Mouse (Mus musculus) stomach, embryonic 14.5 days (tissue): ENCODE measurements around the gene Pigl. TPM values are rescaled to one million over a fixed set of nuclear protein-coding genes. Genes with fewer than 3 reads are reported as not detected.
A peak's percentile ranks its signal among the peaks of the same experiment; 100 is the strongest.

Source experiments
- ATAC-seq: fragments of 200-750 bp; cut with Nextera tagmentation; 2 replicates; pipeline ENCODE4 v1.8.0; 2017; ENCODE audit warnings: low read depth, moderate TSS enrichment; ENCODE audit not compliant: insufficient number of reproducible peaks, insufficient read depth, low FRiP score
- H3K27ac ChIP-seq: fragments of 300-500 bp; sonication (generic); 2 replicates; pipeline ENCODE4 v1.5.1; 2014; ENCODE audit warnings: mild to moderate bottlenecking, low read length, moderate library complexity, mixed read lengths
- H3K27me3 ChIP-seq: fragments of 300-500 bp; sonication (generic); 2 replicates; pipeline ENCODE4 v1.6.1; 2014; ENCODE audit warnings: low read length, control low read depth, mixed read lengths; ENCODE audit not compliant: control insufficient read depth, insufficient read depth
- H3K36me3 ChIP-seq: fragments of 300-500 bp; sonication (generic); 2 replicates; pipeline ENCODE4 v1.6.1; 2014; ENCODE audit warnings: mild to moderate bottlenecking, control low read depth, low read length, moderate library complexity, mixed read lengths; ENCODE audit not compliant: control insufficient read depth, insufficient read depth
- H3K4me1 ChIP-seq: fragments of 300-500 bp; sonication (generic); 2 replicates; pipeline ENCODE4 v1.6.1; 2014; ENCODE audit warnings: low read length, control low read depth, mixed read lengths; ENCODE audit not compliant: control insufficient read depth, insufficient read depth
- H3K4me2 ChIP-seq: fragments of 300-500 bp; sonication (generic); replicated peaks from 2 replicates; pipeline ENCODE4 v1.6.1; 2014; ENCODE audit warnings: low read depth, low read length, control low read depth
- H3K4me3 ChIP-seq: fragments of 300-500 bp; sonication (generic); 2 replicates; pipeline ENCODE4 v1.5.1; 2014; ENCODE audit warnings: low read depth, low read length, control low read depth
- H3K9ac ChIP-seq: fragments of 300-500 bp; sonication (generic); replicated peaks from 2 replicates; pipeline ENCODE4 v1.6.1; 2014; ENCODE audit warnings: low read depth, mild to moderate bottlenecking, control low read depth, low read length, moderate library complexity, mixed read lengths
- H3K9me3 ChIP-seq: fragments of 300-500 bp; sonication (generic); 2 replicates; pipeline ENCODE4 v1.6.1; 2016; ENCODE audit warnings: low read depth, low read length, control low read depth; ENCODE audit not compliant: control insufficient read depth
- WGBS: fragments of 180-500 bp; shearing (Covaris S2); extraction: QIAGEN DNeasy Blood & Tissue Kit; methylation state at CpG from one replicate; pipeline ENCODE4 v1.1.7; 2014; 5-methylcytosine and 5-hydroxymethylcytosine counted together
- polyA plus RNA-seq: library from polyadenylated mRNA; unstranded; fragments of >200 nt; fragmentation: Nextera tagmentation; extraction: Ambion mirVana; gene quantifications from 2 replicates; pipeline ENCODE4 v1.2.1, GENCODE M21; 2014

The Pigl gene
- polyA plus RNA-seq, 1 experiment from 2014 or later: 11.1 TPM

DNA sequence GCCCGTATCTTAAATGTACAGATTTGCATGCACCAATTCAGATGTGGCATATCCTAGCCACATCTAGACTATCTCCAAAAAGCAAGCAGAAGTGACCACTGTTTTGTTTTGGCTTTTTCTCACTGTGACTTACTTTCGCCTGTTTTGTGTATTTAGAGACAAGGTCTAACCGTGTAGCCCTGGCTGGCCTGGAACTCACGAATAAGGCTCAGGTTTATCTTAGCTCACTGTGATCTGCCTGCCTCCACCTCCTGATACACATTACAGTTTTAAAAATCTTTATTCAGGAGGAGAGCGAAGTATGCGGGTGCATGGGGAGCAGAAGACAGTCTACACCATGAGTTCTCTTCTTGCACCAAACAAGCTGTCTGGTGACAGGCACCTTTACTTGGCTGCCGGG is 81.9 kb downstream of the Pigl start:
- Histone ChIP-seq H3K4me2 (no peak overlapping the region), H3K9ac (no peak overlapping the region), H3K27ac (no peak overlapping the region), H3K4me3 (no peak overlapping the region), H3K4me1 (no peaks in the 10 kb centered on the region), H3K27me3 (no peaks in the 10 kb centered on the region), H3K9me3 (no peaks in the 10 kb centered on the region), H3K36me3 (no peaks in the 10 kb centered on the region)
- 84% methylated on average over 7 of the region's 7 CpGs for WGBS
- no peak for ATAC-seq

GRCm38 (mm10) chr11:62540969-62541368 is 82.7 kb downstream of the Pigl start:
- Histone ChIP-seq H3K9me3 (no peaks in the 10 kb centered on the region), H3K4me2 (no peak overlapping the region), H3K27ac (no peak overlapping the region), H3K27me3 (no peaks in the 10 kb centered on the region), H3K4me1 (no peaks in the 10 kb centered on the region), H3K9ac (no peak overlapping the region), H3K36me3 (no peaks in the 10 kb centered on the region), H3K4me3 (no peak overlapping the region)
- no peak for ATAC-seq
- 60% methylated on average over 2 of the region's 2 CpGs for WGBS

- H3K4me1 ChIP-seq: no peaks in the 10 kb centered on the region
- 76% methylated on average over 8 of the region's 8 CpGs for WGBS
- no peak overlapping the region for H3K4me3 ChIP-seq
- no peaks in the 10 kb centered on the region for H3K9me3 ChIP-seq
- H3K27me3 ChIP-seq: no peaks in the 10 kb centered on the region
- no peak overlapping the region for H3K9ac ChIP-seq
- H3K4me2 ChIP-seq: no peak overlapping the region
- H3K27ac ChIP-seq: no peak overlapping the region
- no peak for ATAC-seq
- no peaks in the 10 kb centered on the region for H3K36me3 ChIP-seq
Observed at GRCm38 (mm10) chr11:62541581-62541980, 83.3 kb downstream of the Pigl start.

DNA sequence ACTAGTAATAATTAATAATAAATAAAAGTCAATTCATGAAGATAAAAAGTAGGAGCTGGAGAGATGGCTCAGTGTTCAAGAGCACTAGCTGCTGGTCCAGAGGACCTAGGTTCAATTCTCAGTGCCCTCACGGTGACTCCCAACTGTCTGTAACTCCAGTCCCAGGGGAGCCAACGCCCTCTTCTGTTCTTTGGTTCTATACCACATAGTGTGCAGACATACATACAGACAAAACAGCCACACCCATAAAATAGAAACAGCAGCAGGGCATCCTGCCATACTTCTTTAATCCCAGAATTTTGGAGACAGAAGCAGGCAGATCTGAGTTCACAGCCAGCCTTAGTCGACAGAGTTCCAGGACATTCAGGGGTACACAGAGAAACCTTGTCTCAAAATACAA is 85.7 kb downstream of the Pigl start:
- Histone ChIP-seq H3K27ac (no peak overlapping the region), H3K9me3 (no peaks in the 10 kb centered on the region), H3K27me3 (no peaks in the 10 kb centered on the region), H3K4me2 (no peak overlapping the region), H3K36me3 (no peaks in the 10 kb centered on the region), H3K4me3 (no peak overlapping the region), H3K4me1 (no peaks in the 10 kb centered on the region), H3K9ac (no peak overlapping the region)
- 88% methylated on average over 3 of the region's 3 CpGs for WGBS
- no peak for ATAC-seq

DNA sequence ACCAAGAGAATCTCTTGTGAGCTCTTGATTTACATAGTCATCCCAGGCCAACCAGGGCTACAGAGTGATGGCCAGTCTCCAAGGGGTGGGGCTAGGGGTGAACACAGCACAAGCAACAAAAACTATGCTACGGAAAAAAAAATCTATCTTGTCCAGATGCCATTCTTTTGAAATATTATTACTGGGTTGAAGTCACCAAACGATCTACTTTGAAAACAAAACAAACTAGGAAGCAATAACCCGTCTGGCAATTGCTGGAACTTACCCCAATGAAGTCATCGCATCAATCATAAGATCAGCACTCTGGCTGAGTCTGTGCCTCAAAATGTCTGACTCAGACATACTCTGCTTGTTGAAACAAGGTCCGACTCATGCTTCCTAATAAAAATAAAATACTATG is 91.5 kb downstream of the Pigl start:
- Histone ChIP-seq H3K27ac (peak overlapping the region; percentile 99), H3K4me2 (peak overlapping the region; percentile 90), H3K36me3 (peaks cover 17% of the 10 kb centered on the region; the same call in 1 of the 2 replicates), H3K9ac (peak overlapping the region; percentile 93; the same call in 1 of the 2 replicates), H3K4me3 (peak overlapping the region; percentile 84), H3K9me3 (no peaks in the 10 kb centered on the region), H3K4me1 (peaks cover 16% of the 10 kb centered on the region; the same call in 1 of the 2 replicates), H3K27me3 (no peaks in the 10 kb centered on the region)
- no peak for ATAC-seq
- 12% methylated on average over 5 of the region's 5 CpGs for WGBS

DNA sequence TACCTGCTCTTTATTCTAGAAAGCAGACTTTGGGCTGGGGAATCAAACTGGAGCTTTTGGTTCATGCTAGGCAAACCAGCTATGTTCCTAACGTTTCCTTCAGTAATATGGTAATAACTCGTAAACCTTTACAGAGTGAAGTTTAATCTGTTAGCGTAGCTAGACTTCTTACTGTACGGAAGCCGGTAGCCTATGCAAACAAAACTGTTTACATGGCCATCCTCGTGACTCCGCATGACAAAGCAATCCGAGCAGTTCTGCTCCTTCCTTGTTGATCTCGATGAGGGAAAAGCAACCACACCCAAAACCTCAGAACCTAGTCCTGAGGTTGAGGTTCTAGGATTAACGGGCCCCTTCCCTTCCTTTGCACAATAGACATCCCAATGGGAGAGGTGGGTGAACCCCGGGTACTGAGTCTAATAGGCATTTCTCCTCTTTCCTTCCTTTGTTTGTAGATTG is 92.0 kb downstream of the Pigl start:
- Histone ChIP-seq H3K36me3 (peaks cover 17% of the 10 kb centered on the region; the same call in 1 of the 2 replicates), H3K27ac (peak overlapping the region; percentile 99), H3K4me3 (peak overlapping the region; percentile 84), H3K4me2 (peak overlapping the region; percentile 90), H3K9me3 (no peaks in the 10 kb centered on the region), H3K27me3 (no peaks in the 10 kb centered on the region), H3K4me1 (peaks cover 19% of the 10 kb centered on the region; the same call in 1 of the 2 replicates), H3K9ac (peak overlapping the region; percentile 93)
- peak; percentile 33; the same call in 1 of the 2 replicates for ATAC-seq
- 1% methylated on average over 11 of the region's 11 CpGs for WGBS

DNA sequence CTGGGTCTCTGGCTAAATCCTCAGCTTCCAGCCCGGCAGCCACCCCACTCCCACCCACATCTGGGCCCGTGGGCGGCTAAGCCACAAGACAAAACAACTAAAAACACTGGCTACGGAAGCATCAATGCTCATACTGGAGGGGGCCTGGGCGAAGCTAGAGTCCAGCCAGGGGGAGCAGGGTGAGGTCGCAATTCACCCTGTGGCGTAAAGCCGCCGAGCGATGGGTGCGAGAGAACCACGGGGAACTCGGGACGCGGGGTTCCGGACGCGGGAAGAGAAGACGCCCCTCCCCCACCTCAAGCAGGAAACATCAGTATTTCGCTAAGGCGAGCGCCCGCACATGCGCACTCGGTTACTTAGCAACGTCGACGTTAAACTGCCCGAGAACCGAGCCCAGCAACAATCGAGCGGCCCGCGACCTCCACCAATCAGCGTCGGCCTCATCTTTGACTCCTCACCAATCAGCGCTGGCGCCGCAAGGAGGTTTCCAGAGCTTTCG is 92.5 kb downstream of the Pigl start, which contains the start of gene Ubb:
TSS of gene Ubb (plus strand) at position 445 of the 499 bp plus-strand sequence.
- H3K27me3 ChIP-seq: no peaks in the 10 kb centered on the region
- H3K9ac ChIP-seq: peak within 1 kb of the TSS; percentile 93
- H3K4me1 ChIP-seq: peaks cover 19% of the 10 kb centered on the region; the same call in 1 of the 2 replicates
- peak within 1 kb of the TSS; percentile 90 for H3K4me2 ChIP-seq
- peak; percentile 96 for ATAC-seq
- no peaks in the 10 kb centered on the region for H3K9me3 ChIP-seq
- H3K27ac ChIP-seq: peak within 1 kb of the TSS; percentile 99
- H3K4me3 ChIP-seq: peak within 1 kb of the TSS; percentile 84
- under 1% methylated on average over 40 of the region's 40 CpGs for WGBS
- H3K36me3 ChIP-seq: peaks cover 17% of the 10 kb centered on the region; the same call in 1 of the 2 replicates

GRCm38 (mm10) chr11:62551226-62552119 is 93.2 kb downstream of the Pigl start:
- peak overlapping the region; percentile 82 for H3K27ac ChIP-seq
- WGBS: under 1% methylated on average over 58 of the region's 58 CpGs
- H3K4me1 ChIP-seq: peaks cover 19% of the 10 kb centered on the region; the same call in 1 of the 2 replicates
- peaks cover 17% of the 10 kb centered on the region; the same call in 1 of the 2 replicates for H3K36me3 ChIP-seq
- H3K9me3 ChIP-seq: no peaks in the 10 kb centered on the region
- peak overlapping the region; percentile 35 for H3K4me2 ChIP-seq
- H3K9ac ChIP-seq: peak overlapping the region; percentile 72
- peak overlapping the region; percentile 84 for H3K4me3 ChIP-seq
- peak; percentile 87 for ATAC-seq
- no peaks in the 10 kb centered on the region for H3K27me3 ChIP-seq
